Mouse (Mus musculus) spleen, postnatal 36 days (tissue): ENCODE measurements around the gene Cmtm4.
"Not testable (repeated sequence)": the region's sequence is repeated elsewhere in the genome, so short reads cannot be mapped to it uniquely, and the experiment has no call there.

Experiments
- DNase-seq, 2 experiments: peaks; one replicate each; pipeline ENCODE4 v3.0.0; 2022; ENCODE audit warnings: low spot score in 2 of 2, mixed read lengths in 1 of 2

Cmtm4 gene

DNA sequence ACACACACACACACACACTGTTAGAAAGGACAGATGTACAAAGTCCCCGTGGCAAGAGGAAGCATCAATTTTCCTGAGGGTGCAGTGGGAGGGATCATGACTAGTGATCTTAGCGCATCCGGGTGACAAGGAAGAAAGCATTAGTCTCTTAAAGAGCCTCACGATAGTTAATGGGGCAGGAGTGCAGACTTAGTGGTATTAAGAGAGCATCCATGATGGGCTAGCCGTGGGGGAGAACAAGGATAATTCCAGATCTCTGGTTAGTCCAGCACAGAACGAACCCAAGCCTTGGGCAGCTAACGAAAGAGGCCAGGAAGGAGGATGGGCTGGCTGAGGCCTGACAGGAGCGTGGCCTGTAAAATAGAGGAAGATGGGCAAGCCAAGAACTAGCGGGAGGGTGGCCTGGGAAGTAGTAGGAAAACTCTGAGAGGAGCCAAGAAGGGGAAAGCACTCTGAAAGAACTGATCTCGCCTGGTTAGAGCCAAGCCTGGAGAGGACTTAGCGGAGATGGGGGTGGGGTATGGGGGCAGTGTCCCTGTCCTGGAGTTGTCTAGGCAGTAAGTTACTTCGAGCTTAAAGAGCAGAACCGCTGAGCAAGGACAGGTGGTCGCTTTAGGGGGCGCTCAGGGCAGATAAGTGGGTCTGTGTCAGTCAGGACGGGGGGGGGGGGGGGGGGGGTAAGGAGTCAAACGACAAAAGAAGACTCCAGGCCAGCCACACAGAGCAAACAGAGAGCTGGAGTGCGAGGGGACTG is 56.2 kb downstream of the Cmtm4 start, which contains the start of gene Cmtm3:
Cmtm3 (plus strand) TSS at position 182 of the 754 bp plus-strand sequence.
- no peak for DNase-seq

DNA sequence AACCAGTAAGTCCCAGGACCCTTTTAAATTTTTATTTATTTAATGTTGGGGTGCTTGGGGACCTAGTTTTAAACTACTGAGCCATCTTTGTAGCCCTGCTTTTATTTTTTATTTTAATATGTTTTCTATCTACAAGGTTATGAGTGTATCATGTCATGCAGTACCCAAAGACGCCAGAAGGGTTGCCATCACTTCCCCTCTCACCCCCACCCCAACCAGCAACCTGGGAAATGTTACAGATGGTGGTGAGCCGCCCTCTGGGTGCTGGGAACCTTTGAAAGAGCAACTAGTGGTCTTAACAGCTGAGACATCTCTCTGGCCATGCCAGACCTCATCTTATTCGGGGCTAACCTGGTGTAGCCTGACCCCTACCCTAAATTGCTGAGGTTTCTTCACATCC is 57.7 kb downstream of the Cmtm4 start:
- no peak for DNase-seq

DNA sequence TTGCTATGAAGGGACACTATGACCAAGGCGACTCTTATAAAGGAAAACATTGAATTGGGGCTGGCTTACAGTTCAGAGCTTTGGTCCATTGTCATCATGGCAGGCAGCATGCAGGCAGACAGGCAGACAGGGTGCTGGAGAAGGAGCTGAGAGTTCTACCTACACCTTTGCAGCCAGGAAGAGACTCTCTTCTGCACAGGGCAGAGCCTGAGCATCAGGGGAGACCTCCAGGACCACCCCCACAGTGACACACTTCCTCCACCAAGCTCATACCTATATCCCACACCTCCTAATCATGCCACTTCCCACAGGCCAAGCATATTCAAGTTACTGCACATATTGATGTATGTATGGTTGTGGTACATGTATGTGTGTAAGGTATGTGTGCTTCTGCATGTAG is 58.8 kb downstream of the Cmtm4 start:
- no peak for DNase-seq

DNA sequence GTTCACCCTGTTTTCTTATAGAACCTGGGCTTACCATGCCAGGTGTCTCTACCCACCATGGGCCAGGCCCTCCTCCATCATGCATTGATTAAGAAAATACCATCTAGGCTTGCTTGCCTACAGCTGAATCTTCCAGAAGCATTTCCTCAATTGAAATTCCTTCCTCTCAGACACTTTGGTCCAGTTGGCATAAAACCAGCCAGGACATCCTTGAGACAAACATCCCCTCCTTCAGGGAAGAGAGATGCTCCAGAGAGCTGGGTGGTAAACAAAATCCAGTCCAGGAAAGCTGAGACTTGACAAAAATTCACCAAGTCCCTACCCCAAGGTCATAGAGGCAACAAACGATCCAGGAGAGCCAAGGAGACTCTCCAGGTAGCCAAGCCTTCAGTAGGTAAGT is 61.4 kb downstream of the Cmtm4 start:
- no peak for DNase-seq

DNA sequence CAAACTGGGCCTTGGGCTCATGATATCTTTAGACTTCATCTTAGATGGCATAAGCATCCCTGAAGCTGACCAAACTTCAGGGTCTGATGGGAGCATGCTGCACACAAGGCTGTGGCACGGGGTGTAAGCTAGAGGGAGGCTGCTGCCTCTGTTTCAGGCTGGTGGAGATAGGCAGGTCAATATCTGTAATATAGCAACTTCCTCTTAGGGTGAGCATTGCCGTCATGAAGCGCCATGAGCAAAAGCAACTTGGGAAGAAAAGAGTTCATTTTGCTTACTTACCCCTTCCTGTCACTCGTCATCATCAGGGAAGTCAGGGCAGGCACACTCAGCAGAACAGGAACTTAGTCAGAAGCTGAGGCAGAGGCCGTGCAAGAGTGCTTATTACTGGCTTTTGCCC is 61.8 kb downstream of the Cmtm4 start:
- DNase-seq = no peak

DNA sequence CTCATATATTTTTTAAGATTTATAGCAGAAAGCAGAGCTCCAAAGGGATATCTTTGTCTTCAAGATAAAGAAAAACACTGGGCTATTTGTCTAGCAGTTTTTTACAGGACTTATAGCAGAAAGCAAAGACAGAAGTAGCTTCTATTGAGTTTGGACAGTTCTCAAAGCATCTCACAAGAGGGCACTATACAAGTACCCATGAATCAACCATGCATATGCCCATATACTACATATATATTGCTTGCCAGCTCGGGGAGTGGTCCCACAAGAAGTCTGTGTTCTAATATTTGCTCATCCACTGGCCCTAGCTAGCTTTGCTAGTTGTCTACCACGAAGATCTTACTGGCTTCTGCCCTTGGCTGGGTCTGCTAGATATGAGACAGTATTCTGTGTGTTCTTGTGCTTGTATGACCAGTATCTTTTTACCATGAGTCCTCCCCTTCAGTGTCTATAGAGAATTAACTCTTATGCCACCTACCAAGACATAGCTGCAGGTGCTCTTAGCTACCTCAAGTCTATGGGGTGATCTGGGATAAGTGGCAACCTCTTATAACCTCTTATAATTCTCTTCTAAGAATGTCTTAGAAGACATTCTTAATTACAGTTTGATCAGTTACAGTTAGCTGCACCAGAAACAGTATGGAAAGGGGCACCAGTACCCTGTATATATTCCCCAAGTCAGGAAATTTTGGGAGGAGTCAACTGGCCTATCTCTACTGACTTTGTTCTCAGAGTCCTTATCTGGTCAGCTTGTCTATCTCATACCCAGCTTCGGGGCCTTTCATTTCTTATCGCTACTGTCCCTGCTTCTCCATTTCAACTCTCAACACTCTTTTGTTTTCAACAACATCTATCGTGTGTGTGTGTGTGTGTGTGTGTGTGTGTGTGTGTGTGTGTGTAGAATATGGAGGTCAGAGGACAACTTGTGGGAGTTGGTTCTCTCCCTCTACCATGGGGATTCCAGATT is 62.7 kb downstream of the Cmtm4 start:
- no peak for DNase-seq

DNA sequence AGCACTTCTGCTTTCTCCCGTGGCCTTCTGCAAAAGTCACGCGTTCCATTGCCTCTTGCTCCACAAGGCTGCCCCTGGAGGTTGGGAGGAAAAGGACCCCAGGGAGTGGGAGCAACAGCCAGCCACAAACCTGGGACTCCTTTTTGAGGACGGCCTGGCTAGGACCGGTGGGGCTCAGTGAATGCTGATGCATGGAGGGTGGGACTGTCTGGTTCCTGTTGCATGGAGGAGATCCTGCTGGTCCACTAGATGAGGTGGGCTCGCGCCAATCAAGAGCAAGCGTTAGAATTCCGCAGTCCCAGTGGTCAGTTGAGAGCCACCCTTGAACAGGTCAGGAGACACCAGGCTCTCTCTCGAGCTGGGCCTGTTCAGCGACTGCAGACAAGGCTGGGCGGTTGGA is 73.7 kb downstream of the Cmtm4 start, which contains the start of gene Cmtm2b:
Cmtm2b (plus strand) TSS at position 301 of the 400 bp plus-strand sequence.
- not testable (repeated sequence) for DNase-seq

DNA sequence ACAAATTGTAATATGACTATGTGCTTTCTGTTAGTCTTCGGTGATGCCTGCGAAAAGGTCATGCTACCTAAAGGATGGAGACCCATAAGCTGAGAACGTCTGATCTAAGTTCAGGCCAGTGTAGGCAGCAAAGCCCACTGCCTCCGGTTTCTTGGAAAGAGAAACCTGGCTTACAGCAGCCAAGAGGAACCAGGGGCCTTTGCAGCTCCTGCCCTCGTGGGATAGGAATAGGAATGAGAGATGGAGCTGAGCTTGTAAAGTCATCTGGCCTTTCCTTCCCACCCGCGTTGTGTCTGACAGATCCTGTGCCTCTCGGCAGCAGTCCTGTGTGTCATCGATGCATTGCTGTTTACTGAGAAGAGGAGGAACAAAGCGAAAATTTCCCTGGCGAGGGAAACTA is 74.3 kb downstream of the Cmtm4 start, which contains the start of gene Gm11020:
Gm11020 (plus strand) TSS at position 301 of the 400 bp plus-strand sequence.
- DNase-seq = not testable (repeated sequence)

DNA sequence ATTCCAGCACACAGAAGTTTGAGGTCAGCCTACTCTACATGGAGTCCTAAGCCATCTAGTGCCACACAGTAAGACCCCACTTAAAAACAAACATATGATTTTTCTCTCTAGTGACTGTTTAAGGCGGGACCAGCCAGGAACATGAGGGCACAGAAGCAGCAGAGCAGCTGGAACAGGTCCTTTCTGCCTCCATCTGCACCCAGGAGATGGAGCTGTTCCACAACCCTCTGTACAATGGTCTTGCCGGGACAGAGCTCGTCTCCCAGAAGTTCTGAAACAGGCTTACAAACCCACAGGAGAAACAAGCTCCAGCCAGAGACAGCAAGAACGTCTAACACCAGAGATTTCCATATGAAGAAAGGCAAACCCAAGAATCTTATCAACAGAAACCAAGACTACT is 82.3 kb downstream of the Cmtm4 start:
- no peak for DNase-seq

DNA sequence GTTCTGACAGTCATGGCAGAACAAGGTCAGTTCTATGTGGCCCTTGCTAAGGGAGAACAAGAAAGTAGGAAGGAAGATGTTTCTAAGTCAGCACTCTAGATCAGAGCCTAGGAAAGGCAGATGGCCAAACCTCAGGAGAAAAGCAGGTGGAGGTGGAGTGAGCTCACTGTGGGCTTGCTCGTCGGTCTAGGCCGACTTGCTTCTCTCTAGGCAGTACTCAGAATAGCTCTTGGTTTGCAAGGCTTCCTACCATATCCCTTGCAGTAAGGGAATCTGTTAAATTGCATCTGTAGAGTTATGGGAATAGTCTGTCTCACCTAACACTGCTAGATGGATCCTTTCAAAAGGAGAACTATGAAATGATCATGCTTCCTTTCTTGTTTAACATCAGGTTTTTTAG is 83.6 kb downstream of the Cmtm4 start:
- not testable (repeated sequence) for DNase-seq

DNA sequence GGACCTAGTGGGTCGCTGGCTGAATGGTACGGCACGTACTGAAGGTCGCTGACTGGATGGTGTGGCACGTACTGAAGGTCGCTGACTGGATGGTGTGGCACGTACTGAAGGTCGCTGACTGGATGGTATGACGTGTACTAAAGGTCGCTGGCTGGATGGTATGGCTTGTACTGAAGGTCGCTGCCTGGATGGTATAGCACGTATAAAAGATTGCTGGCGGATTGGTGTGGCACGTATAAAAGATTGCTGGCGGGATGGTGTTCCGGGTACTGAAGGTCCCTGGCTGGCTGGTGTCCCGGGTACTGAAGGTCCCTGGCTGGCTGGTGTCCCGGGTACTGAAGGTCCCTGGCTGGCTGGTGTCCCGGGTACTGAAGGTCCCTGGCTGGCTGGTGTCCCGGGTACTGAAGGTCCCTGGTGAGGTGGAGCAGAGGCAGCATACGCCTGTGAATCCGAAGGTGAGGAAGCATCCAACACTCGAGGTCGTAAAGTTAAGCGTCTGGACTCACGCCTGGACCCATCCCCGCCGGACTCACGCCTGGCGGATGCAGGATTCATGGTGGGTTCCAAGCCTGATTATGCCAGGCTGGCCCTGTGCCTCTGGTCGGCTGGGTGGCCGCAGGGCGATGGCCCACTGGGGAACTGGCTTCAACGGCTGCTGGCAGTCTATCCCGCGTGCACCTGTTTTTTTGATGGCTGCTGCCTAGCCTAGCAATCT is 86.0 kb downstream of the Cmtm4 start, which contains the start of the genes Gm45711 and Cmtm1:
Gm45711 (minus strand) TSS at position 641 of the 715 bp plus-strand sequence.
Cmtm1 (minus strand) TSS at position 705 of the 715 bp plus-strand sequence.
- DNase-seq = not testable (repeated sequence)

DNA sequence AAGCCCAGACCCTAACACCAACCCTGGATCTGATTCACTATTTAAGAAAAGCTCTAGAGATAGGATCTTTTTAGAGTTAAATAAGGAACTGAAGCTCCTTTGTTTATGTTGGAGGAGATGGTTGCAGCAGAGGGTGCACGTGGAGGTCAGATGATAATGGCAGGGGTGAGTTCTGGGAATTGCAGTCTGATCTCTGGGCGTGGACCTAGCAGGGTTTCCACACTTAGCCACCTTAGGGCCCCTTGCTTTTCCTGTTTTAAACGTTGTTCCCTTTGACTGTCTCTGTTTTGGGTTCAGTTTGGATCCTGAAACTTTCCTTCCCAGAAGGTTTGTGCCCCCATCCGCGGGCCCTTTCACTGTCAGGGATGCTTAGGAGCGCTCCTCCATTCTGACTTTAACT is 87.3 kb downstream of the Cmtm4 start:
- DNase-seq = not testable (repeated sequence)

DNA sequence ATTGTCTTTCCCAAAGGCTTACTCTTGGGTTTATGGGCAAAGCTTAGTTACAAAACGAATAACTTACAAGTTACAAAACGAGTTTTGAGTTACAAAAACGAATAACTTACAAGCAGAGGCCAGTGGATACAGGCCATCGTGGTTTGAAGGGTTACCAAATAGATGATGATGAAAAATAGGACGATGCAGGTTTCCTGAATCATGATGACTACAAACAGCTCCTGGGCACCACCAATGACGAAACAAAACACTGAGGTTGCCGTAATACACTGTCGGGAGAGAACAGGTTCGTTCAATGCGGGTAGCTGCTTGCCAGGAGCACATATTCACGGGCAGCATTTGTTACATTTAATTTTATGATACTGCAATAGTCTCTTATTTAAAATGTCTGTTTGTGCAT is 90.6 kb downstream of the Cmtm4 start:
- no peak for DNase-seq

DNA sequence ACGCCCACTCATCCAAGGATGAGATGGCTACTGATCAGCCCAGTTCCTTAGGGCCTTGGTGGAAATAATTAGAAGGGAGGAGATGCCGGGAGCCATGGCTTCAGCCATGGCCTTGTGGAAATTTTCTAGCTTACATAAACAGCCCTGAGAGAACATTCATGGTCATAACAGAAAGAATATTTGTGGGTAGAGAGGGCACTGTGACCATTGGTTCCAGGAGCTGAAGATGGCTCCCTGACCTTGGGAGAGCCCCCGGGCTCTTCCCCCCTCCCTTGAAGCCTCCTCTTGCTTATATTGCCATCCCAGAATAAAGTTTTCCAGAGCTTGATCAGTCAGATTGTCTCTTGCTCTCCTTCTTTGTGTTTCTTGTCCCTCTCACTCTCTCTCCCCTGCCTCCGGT is 93.1 kb downstream of the Cmtm4 start:
- not testable (repeated sequence) for DNase-seq

DNA sequence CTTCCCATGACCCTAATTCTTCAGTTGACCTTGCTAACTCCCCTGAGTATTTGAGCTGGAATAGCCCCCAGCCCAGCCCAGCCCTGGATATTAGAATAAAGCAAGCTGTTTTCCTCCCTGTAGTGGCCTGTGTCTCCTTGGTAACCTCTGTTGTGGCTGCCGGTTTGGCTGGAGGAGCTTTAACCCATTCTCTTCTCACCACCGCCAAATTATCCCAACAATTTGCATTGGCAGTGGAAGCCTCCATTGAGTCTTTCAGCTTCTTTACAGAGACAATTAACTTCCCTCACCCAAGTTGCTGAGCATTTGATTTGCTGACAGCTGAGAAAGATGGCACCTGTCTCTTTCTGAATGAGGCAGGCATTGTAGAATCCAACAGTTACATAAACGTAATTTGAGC is 94.0 kb downstream of the Cmtm4 start:
- DNase-seq = not testable (repeated sequence)
